Mouse (Mus musculus): Measurements from ENCODE around the gene Gstt3.

The Gstt3 gene

DNA sequence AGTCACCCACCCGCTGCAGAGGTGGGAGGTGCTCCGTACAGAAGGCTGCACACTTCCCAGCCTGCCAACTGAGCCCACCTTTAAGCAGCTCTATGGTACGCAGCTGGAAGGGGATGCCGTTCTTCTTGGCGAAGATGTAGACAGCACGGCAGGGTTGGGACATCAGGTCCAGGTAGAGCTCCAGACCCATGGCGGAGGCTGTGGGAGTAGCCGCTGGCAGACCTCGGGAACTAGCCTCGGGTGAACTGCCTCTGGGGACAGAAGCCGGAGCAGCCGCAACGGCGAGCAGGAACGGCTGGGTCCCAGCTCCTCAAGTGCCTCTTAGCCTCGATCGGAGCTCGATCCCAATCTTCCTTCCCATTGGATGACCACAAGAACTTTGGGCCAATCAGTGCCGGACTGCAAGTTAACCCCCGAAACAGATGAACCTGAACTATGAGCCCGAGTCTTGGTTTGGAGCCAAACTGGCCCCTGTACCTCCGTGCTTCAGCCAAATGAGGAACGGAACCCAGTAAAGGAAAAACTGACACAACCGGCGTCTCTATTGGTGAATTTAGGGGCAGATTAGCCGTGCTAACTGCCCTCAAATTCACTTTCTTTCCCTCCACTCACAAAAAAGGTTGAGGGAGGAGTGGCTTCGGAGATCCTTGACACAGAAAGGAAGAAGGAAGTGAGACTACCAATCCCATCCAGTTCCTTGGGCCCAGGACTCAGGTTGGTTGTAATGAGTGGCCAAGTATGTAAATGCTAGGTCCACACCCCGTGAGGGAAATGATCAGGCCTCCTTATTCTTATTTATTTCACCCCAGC is at the start of gene Gstt3, which contains the start of gene Gm20441:
Gene Gstt3 (minus strand): TSS at position 646 of the 810 bp plus-strand sequence.
Gene Gm20441 (minus strand): TSS at position 186 of the 810 bp plus-strand sequence.
- peak; percentile 63 for DNase-seq (ENCODE audit: extremely low read depth, insufficient read length, low spot score)

DNA sequence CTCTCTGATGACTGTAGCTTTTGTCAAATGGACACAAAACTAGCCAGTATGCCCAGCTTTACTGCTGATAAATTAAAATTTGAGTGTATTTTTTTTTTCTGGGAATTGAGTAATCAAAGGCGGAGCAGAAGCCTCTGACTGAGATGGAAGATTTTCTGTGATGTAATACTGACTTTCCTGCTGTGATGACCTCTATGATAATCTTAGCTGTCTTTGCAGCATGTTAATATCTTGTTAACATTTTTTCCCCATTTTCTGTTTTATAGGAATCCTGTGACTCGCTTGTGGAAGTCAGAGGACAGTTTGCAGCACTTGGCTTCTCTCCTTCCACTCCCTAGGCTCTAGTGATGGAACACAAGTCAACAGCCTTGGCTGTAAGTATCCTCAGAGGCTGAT is 49.1 kb upstream of the Gstt3 start:
- DNase-seq (ENCODE audit: extremely low read depth, insufficient read length, low spot score), result no peak

- no peak for DNase-seq (ENCODE audit: extremely low read depth, insufficient read length, low spot score)
Observed at GRCm38 (mm10) chr10:75829529-75830274, 48.5 kb upstream of the Gstt3 start.

DNA sequence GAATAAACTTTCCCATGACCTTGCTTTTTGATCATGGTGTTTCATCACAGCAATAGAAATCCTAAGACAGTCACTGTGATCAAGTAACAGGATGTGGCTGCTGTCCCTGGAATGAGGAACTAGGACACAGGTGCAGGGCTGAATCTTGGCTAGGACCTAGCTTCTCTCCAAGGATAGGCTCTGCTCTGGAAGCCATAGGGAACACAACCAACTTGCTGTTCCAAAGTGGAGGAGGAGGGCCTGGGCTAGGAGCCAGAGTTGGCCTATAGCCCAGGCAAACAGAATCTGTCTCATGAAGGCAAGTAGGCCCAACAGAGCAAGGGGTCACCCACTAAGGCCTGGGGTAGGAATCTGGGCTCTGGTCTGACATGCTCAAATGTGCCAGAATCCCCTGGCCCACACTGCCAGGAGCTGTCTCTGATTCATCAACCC is 47.3 kb upstream of the Gstt3 start:
- peak; percentile 82 for DNase-seq (ENCODE audit: extremely low read depth, insufficient read length, low spot score)

DNA sequence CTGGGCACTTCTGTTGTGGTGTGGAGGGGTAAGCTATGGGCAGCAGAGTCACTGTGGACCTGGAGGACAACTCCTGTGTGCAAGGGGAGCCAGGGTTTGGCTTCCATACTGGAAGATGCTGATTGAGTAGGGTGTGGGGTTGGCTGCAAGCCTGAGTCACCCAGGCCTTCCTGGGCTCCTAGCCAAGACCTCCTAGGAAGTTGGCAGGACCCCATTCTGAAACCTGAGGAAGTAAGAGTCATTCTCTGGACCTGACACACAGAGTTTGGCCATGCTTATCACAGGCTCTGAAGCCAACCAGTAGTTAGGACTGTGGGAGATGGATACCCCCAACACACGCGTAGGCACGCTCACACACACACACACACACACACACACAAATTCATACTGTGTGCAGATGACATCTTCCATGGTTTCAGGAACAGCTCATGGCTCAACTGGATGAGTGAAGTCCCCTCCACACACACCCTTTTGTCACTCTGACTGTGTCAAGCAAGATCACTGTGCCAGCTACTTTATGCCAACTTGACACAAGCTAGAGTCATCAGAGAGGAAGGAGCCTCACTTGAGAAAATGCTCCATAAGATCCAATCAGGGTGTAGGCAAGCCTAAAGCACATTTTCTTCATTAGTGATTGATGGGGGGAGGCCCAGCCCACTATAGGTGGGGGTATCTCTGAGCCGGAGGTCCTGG is 46.6 kb upstream of the Gstt3 start:
- DNase-seq (ENCODE audit: extremely low read depth, insufficient read length, low spot score), result peak; percentile 85

DNA sequence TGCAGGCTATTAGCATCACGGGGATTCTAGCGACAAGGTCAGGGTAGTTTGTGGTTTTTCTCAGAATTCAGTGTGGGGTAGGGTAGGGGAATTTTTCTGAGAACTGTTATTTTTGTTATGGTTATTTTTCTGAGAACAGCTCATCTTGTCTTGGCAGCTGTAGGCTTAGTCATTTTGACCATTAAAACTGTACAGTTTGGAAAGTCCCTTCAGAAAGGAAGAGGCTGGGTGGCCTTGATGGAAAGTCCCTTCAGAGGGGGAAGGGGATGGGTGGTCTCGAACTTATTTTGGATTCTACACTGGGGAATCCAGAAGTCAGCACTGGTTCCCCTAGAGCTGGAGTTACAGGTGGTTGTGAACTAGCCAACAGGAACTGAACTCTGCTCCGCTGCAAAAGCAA is 43.3 kb upstream of the Gstt3 start:
- no peak for DNase-seq (ENCODE audit: extremely low read depth, insufficient read length, low spot score)

- no peak for DNase-seq (ENCODE audit: extremely low read depth, insufficient read length, low spot score)
Observed at GRCm38 (mm10) chr10:75823782-75824181, 42.6 kb upstream of the Gstt3 start.

- DNase-seq (ENCODE audit: extremely low read depth, insufficient read length, low spot score), result no peak
Observed at GRCm38 (mm10) chr10:75822443-75822842, 41.2 kb upstream of the Gstt3 start, which contains the start of gene Gstt4. Gstt4 (minus strand) TSS chr10:75822543.

DNA sequence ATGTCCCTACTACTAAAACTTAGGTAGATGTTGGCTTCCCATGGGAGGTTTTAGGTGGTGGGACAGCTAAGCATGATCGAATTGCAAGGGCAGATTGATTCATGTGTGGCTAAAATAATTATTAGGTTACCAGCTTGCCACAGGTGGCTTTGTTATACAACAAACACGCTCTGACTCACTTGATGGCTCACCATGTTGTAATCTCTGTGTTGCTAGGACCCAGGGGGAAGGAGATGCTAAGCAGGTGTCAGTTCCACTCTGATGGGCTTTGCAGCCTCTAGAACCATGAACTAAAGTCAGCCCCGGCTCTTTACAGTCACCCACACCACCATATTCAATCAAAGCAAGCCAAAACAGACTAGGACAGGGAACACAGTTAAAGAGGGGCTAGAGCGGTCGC is 38.7 kb upstream of the Gstt3 start:
- no peak for DNase-seq (ENCODE audit: extremely low read depth, insufficient read length, low spot score)

GRCm38 (mm10) chr10:75818641-75819040 is 37.4 kb upstream of the Gstt3 start:
- DNase-seq (ENCODE audit: extremely low read depth, insufficient read length, low spot score), result no peak

DNA sequence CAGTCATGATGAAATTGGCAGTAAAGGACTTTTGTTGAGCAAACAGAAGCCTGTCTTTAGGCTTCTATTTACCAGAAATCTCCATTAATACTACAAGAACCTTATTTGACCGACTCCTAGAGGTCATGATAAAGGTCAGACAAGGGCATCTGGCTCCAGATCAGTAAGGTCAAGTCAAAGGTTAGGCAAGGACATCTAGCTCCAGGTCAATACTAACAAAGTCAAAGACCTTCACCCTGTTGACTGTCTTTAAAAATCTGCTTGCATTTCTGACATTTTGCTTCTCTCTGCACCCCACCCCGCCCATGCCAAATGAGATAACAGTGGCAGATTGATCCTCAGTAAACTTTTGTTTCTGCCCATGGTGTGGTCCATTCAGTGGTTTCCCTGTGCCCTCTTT is 23.0 kb upstream of the Gstt3 start:
- no peak for DNase-seq (ENCODE audit: extremely low read depth, insufficient read length, low spot score)

DNA sequence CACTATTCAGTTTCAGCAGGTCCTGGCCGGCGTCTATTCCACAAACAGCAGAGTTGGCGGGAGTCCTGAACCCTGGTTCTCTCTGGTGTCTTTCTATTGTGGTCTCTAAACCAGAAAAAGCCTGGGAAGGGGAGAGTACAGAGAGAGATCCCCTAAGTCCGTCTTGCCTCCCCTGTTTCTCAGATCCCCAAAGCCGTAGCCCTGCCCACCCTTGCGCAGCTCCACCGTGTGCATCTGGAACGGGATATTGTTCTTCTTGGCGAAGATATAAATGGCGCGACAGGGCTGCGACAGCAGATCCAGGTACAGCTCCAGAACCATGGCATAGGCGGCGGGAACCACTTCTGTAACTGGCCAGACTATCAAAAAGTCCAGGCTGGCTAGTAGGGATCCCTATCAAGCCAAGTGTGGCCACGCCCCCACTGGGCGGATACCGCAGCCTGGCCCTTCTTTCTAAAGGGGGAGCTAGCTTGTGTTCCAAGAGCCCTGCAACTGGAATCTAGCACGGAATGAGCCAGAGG is 17.0 kb upstream of the Gstt3 start, which contains the start of gene Gstt1:
Gene Gstt1 (minus strand): TSS at position 409 of the 521 bp plus-strand sequence.
- DNase-seq (ENCODE audit: extremely low read depth, insufficient read length, low spot score), result no peak

GRCm38 (mm10) chr10:75797619-75798175 is 16.5 kb upstream of the Gstt3 start:
- DNase-seq (ENCODE audit: extremely low read depth, insufficient read length, low spot score), result no peak

DNA sequence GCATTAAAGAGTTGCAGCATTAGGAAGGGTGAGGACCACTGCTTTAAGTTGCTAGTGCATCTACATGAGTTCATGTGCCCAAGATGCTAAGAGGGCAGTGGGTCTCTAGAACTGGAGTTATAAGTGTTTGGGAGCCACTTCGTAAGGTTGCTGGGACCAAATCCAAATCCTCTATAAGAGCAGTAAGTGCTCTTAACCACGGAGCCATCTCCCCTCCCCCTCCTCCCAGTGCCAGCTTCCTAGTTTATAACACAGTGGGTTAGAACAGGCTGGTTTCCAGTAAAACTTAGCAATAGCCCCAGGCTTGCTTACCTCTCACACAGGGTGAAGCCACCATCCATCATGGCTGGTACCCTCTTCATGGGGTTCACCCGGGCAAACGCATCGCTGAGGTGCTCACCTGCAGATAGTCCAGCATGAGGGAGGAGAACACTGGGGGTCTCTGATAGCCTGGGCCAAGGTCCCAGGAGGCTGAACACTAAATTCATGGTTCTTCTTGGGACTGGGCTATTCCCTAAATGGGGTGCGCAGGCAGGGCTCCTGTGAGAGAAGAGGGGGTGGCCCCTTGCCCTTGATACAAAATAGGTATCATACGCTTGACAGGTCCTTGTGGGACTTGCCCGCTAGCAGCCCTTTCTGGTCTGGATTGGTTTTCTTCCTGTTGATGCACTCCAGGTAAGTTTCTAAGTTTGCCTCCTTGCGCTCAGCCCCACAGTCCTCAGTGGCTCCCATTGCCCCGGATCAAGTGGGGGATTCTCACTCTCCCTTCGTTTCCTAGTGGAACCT is 15.7 kb upstream of the Gstt3 start:
- no peak for DNase-seq (ENCODE audit: extremely low read depth, insufficient read length, low spot score)

- DNase-seq (ENCODE audit: extremely low read depth, insufficient read length, low spot score), result peak; percentile 12
Observed at GRCm38 (mm10) chr10:75794880-75795279, 13.7 kb upstream of the Gstt3 start.

- no peak for DNase-seq (ENCODE audit: extremely low read depth, insufficient read length, low spot score)
Observed at GRCm38 (mm10) chr10:75790773-75791172, 9.6 kb upstream of the Gstt3 start.

GRCm38 (mm10) chr10:75789841-75790240 is 8.6 kb upstream of the Gstt3 start:
- DNase-seq (ENCODE audit: extremely low read depth, insufficient read length, low spot score), result no peak

- no peak for DNase-seq (ENCODE audit: extremely low read depth, insufficient read length, low spot score)
Observed at GRCm38 (mm10) chr10:75789081-75789735, 8.0 kb upstream of the Gstt3 start.

GRCm38 (mm10) chr10:75788277-75788676 is 7.1 kb upstream of the Gstt3 start:
- DNase-seq (ENCODE audit: extremely low read depth, insufficient read length, low spot score), result no peak

Data from 3134 (cell line).